Mouse (Mus musculus) T-helper 17 cell (primary cell): ENCODE data around the gene Tmem106c.

ENCODE experiments used
- in situ Hi-C, 2 experiments: fragments of 300-600 bp; cut with MboI, MseI; formaldehyde crosslinking; loops; 1 replicate in 1 of 2; 2 replicates in 1 of 2; pipeline ENCODE4 v1.15.1; 2025; ENCODE audit warnings: high pct_unique_total_duplicates in 2 of 2

The Tmem106c gene

GRCm38 (mm10) chr15:97999546-97999945, 35.5 kb downstream of the Tmem106c start:
- in situ Hi-C loops: no loop called here

DNA sequence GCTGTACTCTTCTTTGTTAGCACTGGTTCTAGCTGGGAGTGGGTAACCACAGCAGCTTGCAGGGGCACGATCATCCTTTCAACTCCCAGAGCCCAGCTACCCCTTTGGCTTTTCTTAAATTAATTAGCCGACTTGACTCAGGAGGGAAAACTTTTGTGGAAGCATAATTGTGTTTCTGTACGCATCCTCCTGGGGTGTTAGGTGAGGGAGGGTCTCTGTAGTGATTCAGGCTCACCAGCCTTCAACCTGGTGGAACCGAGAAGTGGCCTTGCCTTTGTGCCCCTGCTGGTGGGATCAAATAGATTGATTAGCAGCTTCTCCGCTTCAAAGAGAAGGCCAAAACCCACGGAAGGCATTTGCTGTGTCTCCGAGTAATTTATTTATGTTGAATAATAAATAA, 36.0 kb downstream of the Tmem106c start:
- in situ Hi-C loops: no loop called here

- in situ Hi-C loops: no loop called here
Measured at GRCm38 (mm10) chr15:98001321-98002112, 37.5 kb downstream of the Tmem106c start.

DNA sequence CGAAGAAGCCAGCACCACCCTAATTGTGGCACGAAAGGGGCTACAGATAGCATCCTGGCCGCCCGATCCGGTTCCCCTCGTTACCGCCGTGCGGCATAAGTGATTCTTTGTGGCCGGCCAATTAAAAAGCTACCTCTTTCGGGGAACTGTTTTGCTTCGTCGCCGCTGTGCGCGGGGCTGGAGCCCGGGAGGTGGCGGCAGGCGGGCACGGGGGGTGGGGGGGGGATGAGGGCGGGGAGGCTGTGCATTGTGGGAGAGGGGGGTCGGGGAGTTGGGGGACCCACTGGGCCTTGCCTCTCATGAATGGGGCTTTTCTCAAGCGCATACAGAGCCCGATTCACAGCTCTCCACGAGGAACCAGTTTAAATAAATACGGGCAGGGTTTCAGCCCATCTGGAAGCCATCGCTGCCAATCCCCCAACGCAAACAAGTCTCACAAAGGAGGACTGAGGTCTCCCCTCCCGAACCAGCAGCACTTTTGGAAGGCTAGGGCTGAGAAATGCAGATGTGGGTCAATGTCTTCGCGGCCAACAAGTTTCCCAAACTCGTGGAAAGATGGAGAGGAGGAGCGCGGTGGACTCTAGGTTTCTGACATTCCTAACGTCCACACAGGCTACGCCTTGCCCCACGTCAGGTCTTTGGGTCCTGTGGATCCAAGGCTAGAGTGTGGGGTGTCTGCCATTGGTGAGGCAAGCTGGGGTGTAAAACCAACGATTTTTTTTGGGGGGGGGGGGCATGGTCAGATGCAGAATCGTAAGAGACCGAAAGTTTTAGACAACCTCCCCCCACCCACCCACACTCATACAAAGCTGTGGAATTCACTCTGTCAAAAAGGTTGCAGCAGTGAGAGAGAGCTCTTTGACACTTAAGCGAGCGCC, 38.4 kb downstream of the Tmem106c start:
- in situ Hi-C loops: no loop called here

DNA sequence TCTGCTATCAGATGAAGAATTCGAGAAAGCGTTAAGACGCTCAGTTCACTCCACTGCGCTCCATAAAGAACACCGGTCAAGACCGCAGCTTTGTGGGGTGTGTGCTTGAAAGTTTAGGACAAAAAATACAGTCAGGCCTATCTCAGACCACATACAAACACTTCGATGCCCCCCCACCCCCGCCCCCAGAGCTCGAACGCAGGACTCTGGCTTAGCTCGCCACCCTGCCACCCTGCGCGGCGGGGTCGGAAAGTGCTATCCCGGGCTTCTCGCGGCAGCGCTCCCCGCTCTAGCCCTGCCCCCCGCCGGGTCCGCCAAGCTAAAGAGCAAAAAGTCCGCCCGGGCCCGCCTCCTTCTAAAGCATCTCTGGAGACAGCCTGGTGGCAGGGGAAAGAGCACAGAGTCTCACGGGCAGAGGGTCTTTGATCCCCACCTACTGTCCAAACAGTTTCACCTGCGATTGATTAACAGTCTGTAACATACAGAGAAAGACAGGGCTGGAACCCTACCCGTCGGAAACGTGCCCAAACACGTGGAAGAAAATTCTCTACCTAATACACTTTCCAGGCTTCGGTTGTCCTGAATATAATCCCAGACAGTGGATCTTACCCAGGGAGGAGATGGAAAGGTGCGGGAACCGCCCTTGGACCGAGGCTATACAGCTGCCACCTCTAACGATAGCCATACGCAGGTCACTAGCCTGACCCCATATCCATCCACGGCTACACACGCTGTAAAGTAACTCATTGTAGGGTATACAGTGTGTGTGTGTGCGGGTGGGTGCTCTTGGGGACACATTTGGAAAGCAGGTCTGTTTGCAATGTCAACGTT, 39.2 kb downstream of the Tmem106c start:
- in situ Hi-C loops: no loop called here

DNA sequence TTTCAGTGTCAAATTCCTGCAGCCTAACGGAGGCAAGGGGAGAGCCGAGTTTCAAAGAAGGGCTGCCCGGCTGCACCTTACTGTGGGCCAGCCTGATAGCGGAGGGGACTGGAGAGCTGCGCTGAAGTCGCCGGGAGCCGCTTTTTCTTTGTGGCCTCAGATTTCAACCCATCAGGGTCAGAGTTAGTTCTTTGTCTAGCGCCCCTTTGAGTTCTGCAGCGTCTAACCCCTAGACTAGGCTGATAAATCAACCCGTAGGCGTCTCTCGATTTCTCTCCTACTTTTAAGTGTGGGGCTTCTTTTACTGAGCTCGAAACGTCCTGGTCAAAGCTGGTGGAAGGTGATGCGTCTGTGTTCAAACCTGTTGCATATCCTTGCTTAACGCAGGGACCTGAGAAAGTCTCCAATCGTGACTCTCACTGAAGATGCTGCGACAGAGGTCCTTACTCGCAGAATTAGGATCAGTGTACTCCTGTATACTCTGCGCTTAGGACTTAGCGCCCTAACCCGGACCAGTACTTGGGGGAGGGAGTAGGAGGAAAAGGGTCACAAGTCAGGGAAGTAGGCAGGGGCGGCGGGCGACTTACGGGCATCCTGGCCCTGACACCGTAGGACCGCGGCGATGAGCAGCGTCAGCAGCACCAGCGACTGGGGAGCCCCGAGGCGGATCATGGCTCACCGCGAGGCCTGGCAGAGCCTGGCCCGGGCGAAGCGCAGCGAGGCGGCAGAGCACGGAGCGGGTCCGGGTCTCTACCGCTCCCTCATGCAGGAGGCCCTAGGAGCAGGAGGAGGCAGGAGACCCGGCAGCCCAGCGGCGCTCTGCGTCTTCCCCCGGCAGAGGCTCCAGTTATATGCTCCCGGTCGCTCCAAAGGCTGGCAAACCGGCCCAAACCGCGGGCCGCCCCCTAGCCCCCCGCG, 40.1 kb downstream of the Tmem106c start, which contains the start of gene Col2a1:
TSS of gene Col2a1 (minus strand) at position 874 of the 918 bp plus-strand sequence.
- in situ Hi-C loops: no loop called here

GRCm38 (mm10) chr15:98004740-98005159, 40.8 kb downstream of the Tmem106c start:
- in situ Hi-C loops: no loop called here

GRCm38 (mm10) chr15:98005181-98005580, 41.2 kb downstream of the Tmem106c start:
- in situ Hi-C loops: no loop called here

GRCm38 (mm10) chr15:98012810-98013209, 48.8 kb downstream of the Tmem106c start:
- in situ Hi-C loops: no loop called here

- in situ Hi-C loops: no loop called here
Measured at GRCm38 (mm10) chr15:98017925-98018324, 53.9 kb downstream of the Tmem106c start.

DNA sequence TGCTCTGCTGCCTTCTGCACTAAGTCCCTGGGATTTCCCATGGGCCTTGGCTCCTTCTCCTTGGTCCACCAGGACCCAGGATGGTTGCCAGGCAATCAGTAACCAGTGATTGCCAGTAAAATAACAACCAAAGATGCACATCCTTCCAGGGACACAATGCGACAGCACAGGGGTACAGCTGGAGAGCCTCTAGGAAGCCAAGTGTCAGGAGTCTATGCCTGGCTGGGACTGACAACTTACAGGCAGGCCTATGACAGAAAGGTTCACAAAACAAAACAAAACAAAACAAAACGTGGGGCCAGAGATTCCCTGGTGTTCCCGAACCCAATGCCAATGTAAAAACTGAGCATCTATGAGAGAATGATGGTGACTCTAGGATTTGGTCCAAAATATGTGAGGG, 55.0 kb downstream of the Tmem106c start:
- in situ Hi-C loops: no loop called here
